Mouse (Mus musculus) cortical plate, adult 2 months (tissue): Measurements from ENCODE around the gene A930002H24Rik.

Experiments
- CTCF ChIP-seq: fragments of 200-500 bp; IDR thresholded peaks from 2 replicates; pipeline ENCODE4 v1.5.1; 2011; ENCODE audit warnings: mild to moderate bottlenecking, control low read depth, low read length; ENCODE audit not compliant: insufficient read depth; ENCODE audit errors: extremely low read depth
- POLR2A ChIP-seq: fragments of 200-500 bp; IDR thresholded peaks from 2 replicates; pipeline ENCODE4 v1.6.1; 2011; ENCODE audit warnings: mild to moderate bottlenecking, low read length, control low read depth; ENCODE audit not compliant: insufficient read depth; ENCODE audit errors: extremely low read depth

DNA sequence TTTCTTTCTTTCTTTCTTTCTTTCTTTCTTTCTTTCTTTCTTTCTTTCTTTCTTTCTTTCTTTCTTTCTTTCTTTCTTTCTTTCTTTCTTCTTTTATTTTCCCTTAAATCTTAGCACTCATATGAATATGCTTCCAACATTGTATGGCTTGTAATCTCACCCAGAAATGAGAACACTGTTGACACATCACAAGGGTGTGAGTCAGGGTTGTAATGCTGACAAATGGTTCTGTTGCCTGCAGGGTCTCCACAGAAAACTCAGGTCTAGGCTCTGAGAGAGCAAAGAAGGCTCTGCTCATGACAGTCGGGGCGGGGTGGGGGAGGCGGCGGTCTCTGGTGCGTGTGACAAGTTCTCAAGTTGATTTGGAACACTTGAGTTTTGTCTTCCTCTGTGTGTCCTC lies 18.7 kb downstream of the A930002H24Rik start:
- no peak for TF ChIP-seq CTCF
- no peak for TF ChIP-seq POLR2A
